Mouse (Mus musculus) stomach, postnatal 0 days (tissue): ENCODE data around the gene Zmiz1. TPM values are rescaled to one million over a fixed set of nuclear protein-coding genes. Genes with fewer than 3 reads are reported as not detected.

Source experiments
- ATAC-seq: fragments of 200-750 bp; cut with Nextera tagmentation; 2 replicates; pipeline ENCODE4 v1.8.0; 2017; ENCODE audit not compliant: low FRiP score, low TSS enrichment
- DNase-seq: peaks from one replicate; pipeline ENCODE4 v3.0.0-alpha.2; 2016; ENCODE audit warnings: low spot score
- H3K27ac ChIP-seq: fragments of 300-500 bp; sonication (generic); replicated peaks from 2 replicates; pipeline ENCODE4 v1.5.1; 2014; ENCODE audit warnings: mild to moderate bottlenecking, control low read depth
- H3K27me3 ChIP-seq: fragments of 300-500 bp; sonication (generic); 2 replicates; pipeline ENCODE4 v1.6.1; 2014; ENCODE audit warnings: low read length; ENCODE audit not compliant: control insufficient read depth, insufficient read depth
- H3K36me3 ChIP-seq: fragments of 300-500 bp; sonication (generic); 2 replicates; pipeline ENCODE4 v1.6.1; 2014; ENCODE audit warnings: low read length, mixed read lengths; ENCODE audit not compliant: control insufficient read depth, insufficient read depth
- H3K4me1 ChIP-seq: fragments of 300-500 bp; sonication (generic); replicated peaks from 2 replicates; pipeline ENCODE4 v1.6.1; 2014; ENCODE audit warnings: antibody characterized with exemption; ENCODE audit not compliant: control insufficient read depth, insufficient read depth
- H3K4me2 ChIP-seq: fragments of 300-500 bp; sonication (generic); replicated peaks from 2 replicates; pipeline ENCODE4 v1.6.1; 2014; ENCODE audit warnings: low read depth, mild to moderate bottlenecking, control low read depth, moderate library complexity
- H3K4me3 ChIP-seq: fragments of 300-500 bp; sonication (generic); 2 replicates; pipeline ENCODE4 v1.5.1; 2014; ENCODE audit warnings: low read depth, low read length, control low read depth
- H3K9ac ChIP-seq: fragments of 300-500 bp; sonication (generic); 2 replicates; pipeline ENCODE4 v1.6.1; 2014; ENCODE audit warnings: mild to moderate bottlenecking, low read length, control low read depth, mixed read lengths
- H3K9me3 ChIP-seq: fragments of 300-500 bp; sonication (generic); 2 replicates; pipeline ENCODE4 v1.6.1; 2016; ENCODE audit warnings: low read length; ENCODE audit not compliant: control insufficient read depth
- CTCF ChIP-seq: IDR thresholded peaks from 2 replicates; pipeline ENCODE4 v1.5.1; 2016; ENCODE audit warnings: antibody characterized with exemption, low read depth, mild to moderate bottlenecking, moderate library complexity
- EP300 ChIP-seq: optimal IDR thresholded peaks from 2 replicates; pipeline ENCODE3; 2016; ENCODE audit warnings: antibody characterized with exemption
- WGBS: fragments of 180-500 bp; shearing (Covaris S2); extraction: QIAGEN DNeasy Blood & Tissue Kit; methylation state at CpG from one replicate; pipeline ENCODE4 v1.1.7; 2014; 5-methylcytosine and 5-hydroxymethylcytosine counted together
- polyA plus RNA-seq: library from polyadenylated mRNA; unstranded; fragments of >200 nt; fragmentation: Nextera tagmentation; extraction: Ambion mirVana; gene quantifications from 2 replicates; pipeline ENCODE4 v1.2.1, GENCODE M21; 2015

Gene Zmiz1
- polyA plus RNA-seq, 1 experiment from 2014 or later: 13.0 TPM

DNA sequence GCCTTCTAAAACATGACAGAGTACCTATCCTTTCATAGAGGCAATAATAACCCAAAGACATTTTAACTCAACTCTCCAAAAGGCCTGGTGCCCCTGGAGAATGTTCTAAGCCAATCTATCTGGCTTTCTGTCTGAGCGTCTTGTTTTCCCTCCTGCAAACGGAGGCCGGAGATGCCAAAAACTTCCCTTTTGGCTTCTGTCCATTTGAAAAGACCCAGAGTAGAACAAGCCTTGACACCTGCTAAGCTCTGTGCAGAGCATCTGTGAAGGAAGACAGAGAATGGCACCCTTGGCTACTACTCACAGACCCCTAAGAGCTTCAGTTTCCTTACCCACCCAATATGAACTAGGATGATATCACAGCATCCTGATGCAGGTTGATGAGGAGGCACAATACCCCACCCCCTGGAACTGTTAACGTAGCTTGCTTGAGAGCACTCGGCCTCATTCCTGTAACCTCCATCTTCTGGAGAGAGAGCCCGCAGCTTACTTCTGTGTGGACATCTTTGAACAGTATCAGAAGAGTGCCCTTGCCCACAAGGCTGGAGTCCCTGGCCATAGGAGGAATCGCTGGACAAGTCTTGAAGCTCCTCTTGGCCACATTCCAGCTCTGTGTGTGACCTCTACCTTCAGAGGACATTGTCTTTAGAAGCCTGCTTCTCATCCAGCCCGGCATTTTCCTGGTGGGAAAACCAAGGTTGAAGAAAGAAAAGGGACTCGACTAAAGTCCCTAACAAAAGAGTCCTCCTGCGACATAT, 9.1 kb downstream of the Zmiz1 start:
- DNase-seq (no peak), ATAC-seq (no peak)
- no peaks in the 10 kb centered on the region for H3K9me3 ChIP-seq
- no peaks in the 10 kb centered on the region for H3K36me3 ChIP-seq
- H3K4me1 ChIP-seq: peaks cover 33% of the 10 kb centered on the region
- no peak overlapping the region for H3K4me2 ChIP-seq
- H3K4me3 ChIP-seq: no peak overlapping the region
- TF ChIP-seq CTCF: no peak
- no peak for TF ChIP-seq EP300
- peak overlapping the region; percentile 40; the same call in 1 of the 2 replicates for H3K27ac ChIP-seq
- no peak overlapping the region for H3K9ac ChIP-seq
- H3K27me3 ChIP-seq: no peaks in the 10 kb centered on the region
- WGBS: 58% methylated on average over 10 of the region's 10 CpGs

DNA sequence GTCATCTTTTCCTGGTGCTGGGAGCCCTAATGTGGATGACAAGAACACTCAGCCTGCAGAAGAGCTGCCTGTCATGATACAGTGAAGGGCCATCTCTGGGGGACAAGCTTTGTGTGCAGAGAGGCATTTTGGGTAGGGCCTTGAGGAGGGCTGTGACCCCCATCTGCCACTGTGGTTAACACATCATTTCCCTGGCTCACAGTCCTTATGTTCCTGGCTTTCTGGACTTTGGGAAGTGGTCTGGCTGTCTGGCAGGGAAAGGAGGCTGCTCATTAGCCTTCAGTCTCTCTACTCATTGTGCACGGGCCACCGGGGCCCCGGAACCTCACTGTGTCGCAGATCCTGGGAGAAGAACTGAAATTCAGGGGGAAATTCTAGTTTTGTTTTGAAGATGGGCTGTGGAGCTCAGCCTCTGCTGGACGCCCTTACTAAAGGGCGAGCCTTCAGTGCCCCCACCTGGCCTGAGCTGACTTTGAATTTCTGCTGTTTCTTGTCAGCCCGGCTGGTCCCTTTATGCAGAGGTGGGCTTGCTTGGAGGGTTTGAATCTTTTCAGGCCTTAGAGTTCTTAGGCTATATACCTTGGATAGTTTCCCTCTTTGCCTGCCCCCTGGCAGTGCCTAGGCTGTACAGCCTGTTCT, 10.0 kb downstream of the Zmiz1 start:
- H3K4me1 ChIP-seq: peaks cover 30% of the 10 kb centered on the region
- WGBS: 73% methylated on average over 7 of the region's 7 CpGs
- H3K36me3 ChIP-seq: no peaks in the 10 kb centered on the region
- 0 out of 2 replicates have a peak overlapping the region, but pooled peaks have one; percentile 6 for H3K27ac ChIP-seq
- no peak overlapping the region for H3K4me2 ChIP-seq
- no peaks in the 10 kb centered on the region for H3K27me3 ChIP-seq
- H3K9me3 ChIP-seq: no peaks in the 10 kb centered on the region
- TF ChIP-seq CTCF: no peak
- TF ChIP-seq EP300: no peak
- no peak for DNase-seq
- H3K4me3 ChIP-seq: no peak overlapping the region
- no peak for ATAC-seq
- H3K9ac ChIP-seq: no peak overlapping the region

DNA sequence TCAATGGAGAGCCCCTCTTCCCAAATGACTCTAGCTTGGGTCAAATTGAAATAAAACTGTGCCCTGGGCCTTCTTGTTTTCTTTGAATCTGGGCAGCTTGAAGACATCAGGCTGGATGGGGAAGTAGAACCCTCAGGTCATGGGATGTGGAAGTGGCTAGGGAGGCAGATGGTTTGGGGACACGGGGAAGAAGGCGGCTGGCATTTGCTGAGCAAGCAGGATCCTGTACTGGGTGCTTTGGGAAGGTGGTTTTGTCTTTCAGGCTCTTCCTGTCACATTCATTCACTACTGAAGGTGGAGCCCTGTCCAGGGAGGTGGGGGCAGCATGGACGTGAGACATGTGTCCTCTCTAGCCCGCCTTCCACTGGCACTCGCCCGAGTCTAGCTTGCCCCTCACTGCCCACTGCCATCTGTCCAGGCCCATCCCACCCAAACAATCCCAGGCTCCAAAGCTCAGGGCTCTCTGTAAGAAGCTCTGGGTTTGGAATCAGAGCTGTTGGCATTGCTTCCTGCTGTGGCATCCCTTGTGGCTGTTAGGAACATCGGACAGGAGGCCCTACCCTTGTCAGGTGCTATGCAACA, 11.3 kb downstream of the Zmiz1 start:
- H3K4me3 ChIP-seq: no peak overlapping the region
- H3K9me3 ChIP-seq: no peaks in the 10 kb centered on the region
- TF ChIP-seq EP300: no peak
- TF ChIP-seq CTCF: no peak
- no peaks in the 10 kb centered on the region for H3K36me3 ChIP-seq
- H3K4me1 ChIP-seq: peaks cover 30% of the 10 kb centered on the region
- ATAC-seq: no peak
- no peaks in the 10 kb centered on the region for H3K27me3 ChIP-seq
- H3K27ac ChIP-seq: peak overlapping the region; percentile 45; the same call in 1 of the 2 replicates
- no peak overlapping the region for H3K9ac ChIP-seq
- DNase-seq: no peak
- H3K4me2 ChIP-seq: no peak overlapping the region
- 64% methylated on average over 7 of the region's 7 CpGs for WGBS

DNA sequence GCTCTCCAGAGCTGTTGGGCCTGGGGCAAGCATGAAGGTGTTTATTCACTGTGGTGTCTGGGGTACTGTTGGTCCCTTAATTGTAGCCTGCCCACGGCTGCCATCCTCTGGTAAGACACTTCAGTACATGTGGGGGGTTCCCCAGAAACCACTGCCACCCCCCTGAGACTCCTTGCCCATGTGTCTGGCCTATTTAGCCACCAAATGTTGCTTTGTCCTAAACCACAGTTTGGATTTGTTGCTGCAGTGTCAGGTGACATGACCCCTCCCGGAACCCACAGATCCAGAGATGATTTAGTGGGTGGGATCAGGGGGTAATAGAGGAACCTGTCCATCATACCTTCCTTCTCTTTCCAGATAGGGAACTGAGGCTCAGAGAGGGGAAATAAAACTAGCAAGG, 12.1 kb downstream of the Zmiz1 start:
- DNase-seq: no peak
- Histone ChIP-seq H3K27ac (no peak overlapping the region), H3K9ac (no peak overlapping the region), H3K27me3 (no peaks in the 10 kb centered on the region), H3K4me3 (no peak overlapping the region), H3K36me3 (no peaks in the 10 kb centered on the region), H3K9me3 (no peaks in the 10 kb centered on the region), H3K4me2 (no peak overlapping the region), H3K4me1 (peaks cover 27% of the 10 kb centered on the region)
- 30% methylated on average over 2 of the region's 2 CpGs for WGBS
- ATAC-seq: no peak
- TF ChIP-seq EP300 (no peak), CTCF (peak; percentile 31; the same call in 1 of the 2 replicates)

DNA sequence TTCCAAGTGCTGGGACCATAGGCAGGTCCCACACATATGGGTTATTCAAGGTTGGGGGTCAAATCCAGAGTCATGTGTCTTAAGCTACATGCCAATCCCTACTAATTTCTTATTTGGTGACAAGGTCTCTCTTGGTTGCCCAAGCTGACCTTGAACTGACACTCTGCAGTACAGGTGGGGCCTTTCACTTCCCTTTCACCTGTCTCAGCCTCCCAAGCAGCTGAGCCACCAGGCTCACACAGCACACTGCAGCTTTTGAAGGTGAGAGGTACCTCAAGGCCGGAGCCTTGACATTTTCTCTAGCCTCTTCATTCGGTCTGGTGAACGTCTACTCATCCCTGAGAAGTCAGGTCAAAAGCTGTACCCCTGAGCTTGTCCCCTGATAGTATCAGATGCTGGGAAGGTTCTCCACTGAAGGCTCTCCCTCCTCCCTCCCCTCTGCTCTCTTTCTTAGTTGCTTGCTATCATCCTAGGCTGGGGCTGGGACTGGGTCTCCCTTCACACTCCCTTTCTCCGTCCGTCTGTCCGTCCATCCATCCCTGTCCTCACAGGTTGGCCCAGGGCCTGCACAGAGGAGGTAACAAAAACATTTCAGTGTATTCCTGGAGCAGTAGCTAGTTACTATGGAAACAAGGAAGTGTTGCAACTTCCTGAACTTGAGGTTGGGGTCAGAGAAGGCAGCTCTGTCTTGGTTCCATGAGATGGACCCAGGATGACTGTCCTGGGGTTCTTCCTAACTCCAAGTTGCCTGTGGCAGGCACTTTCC, 13.3 kb downstream of the Zmiz1 start:
- H3K4me2 ChIP-seq: no peak overlapping the region
- H3K27ac ChIP-seq: no peak overlapping the region; the same call in 1 of the 2 replicates
- DNase-seq: no peak
- TF ChIP-seq EP300 (no peak), CTCF (no peak)
- peaks cover 2% of the 10 kb centered on the region; the same call in 1 of the 2 replicates for H3K36me3 ChIP-seq
- peaks cover 32% of the 10 kb centered on the region for H3K4me1 ChIP-seq
- ATAC-seq: no peak
- WGBS: 63% methylated on average over 6 of the region's 6 CpGs
- no peak overlapping the region; the same call in 1 of the 2 replicates for H3K9ac ChIP-seq
- no peaks in the 10 kb centered on the region for H3K27me3 ChIP-seq
- no peaks in the 10 kb centered on the region for H3K9me3 ChIP-seq
- H3K4me3 ChIP-seq: no peak overlapping the region
